Mouse (Mus musculus): ENCODE results near the gene Iqgap2.

DNA sequence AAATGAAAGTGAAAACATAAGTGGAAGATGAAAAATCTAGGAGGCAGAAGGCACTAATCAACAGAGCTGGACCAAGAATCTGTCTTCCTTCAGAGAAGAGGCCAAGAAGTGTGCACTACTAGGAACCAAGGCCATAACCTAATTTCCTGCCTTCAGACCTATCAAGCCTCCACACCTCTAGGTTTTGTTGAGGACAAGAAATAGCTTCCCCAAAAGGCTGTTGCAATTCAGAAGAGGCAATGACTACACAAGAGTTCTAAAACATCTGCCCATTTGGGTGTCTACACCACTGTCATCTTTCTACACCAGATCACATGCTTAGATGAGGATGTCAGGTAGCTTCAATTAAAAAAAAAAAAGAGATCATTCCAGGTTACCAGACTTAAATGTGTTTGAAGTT is 179.7 kb downstream of the Iqgap2 start:
- TF ChIP-seq CTCF (IDR thresholded peaks at IDR 0.05; ENCODE audit: borderline replicate concordance, insufficient read depth, low read length) = no peak
- TF ChIP-seq POLR2A (IDR thresholded peaks at IDR 0.05; ENCODE audit: low read depth, low read length) = no peak

Measured in embryonic fibroblast, embryonic 13.5 days (primary cell).